Mouse (Mus musculus): Measurements from ENCODE around the gene Bend5. TPM values are rescaled to one million over a fixed set of nuclear protein-coding genes. Genes with fewer than 3 reads are reported as not detected.

The Bend5 gene
- total RNA-seq, 4 experiments from 2014 or later: 10.7 to 12.6 (median 11.8) TPM

DNA sequence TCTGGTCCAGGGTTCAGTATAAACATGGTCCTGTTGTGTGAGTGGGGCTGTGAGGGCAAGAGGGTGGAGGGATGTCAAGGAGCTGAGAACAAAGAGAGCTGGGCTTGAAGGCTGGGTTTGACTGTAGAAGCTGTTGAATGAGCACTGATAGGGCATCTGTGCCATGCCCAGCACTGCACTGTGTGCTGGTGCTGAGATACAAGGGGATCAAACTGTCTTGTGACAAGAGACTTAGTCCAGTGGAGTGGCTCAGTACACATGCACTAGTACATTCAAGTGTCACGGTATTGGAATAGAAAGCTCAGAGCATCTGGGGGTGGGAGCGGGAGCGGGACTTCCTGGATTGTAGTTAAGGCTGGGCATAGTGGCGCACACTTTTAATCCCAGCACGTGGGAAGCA lies 71.4 kb downstream of the Bend5 start:
- no peak for DNase-seq (ENCODE audit: low spot score in 2 of 2)

GRCm38 (mm10) chr4:111487233-111487843 lies 72.5 kb downstream of the Bend5 start:
- DNase-seq (ENCODE audit: low spot score in 2 of 2): no peak

DNA sequence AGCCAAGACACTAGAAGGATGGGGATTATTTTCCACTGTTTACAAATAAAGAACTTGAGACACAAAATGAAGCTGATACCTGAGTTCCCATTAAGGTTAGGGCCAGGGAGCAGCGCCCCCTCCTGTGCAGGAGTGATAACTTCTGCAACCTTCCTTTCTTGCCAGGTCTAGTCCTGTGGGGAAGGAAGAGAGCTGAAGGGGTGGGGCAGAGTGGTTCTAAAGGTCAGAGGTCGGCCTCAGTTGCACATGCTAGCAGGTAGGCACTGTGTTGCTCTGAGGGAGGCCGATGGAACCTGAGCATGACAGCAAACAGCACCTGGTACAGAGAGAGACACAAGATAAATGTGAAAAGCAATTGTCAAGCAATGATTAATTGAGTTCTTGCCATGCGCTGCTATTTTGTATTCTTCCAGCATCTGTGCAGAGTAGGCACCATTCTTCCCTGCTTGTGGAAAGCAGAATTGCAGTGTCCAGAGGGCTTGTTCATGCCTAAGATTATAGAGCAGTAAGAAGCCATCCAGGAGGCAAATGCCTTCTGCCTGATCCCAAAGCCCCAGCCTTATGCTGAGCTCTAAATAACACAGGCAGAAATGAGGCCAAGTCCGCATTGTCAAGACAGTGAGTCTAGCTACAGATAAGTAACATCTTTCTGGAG lies 79.1 kb downstream of the Bend5 start:
- DNase-seq (ENCODE audit: low spot score in 2 of 2): no peak

DNA sequence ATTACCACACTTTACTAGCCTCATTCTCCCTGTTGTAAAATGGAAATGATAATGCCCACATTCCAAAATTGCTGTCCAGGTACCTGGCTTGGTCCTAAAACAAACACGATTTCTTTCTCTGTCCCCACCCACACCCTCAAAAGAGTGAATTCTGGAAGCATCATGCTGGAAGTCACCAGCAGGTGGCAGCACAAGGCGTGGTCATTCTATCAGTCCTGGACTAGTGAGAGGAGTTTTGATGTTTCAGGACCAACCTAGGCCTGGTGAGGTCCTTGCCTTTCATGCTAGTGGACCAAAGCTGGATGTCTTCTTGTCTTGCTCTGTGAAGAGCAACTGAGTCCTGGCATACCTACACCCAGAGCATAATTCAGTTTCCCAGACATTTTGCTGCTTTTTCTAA lies 81.1 kb downstream of the Bend5 start:
- peak; percentile 47 to 82 for DNase-seq (ENCODE audit: low spot score in 2 of 2)

DNA sequence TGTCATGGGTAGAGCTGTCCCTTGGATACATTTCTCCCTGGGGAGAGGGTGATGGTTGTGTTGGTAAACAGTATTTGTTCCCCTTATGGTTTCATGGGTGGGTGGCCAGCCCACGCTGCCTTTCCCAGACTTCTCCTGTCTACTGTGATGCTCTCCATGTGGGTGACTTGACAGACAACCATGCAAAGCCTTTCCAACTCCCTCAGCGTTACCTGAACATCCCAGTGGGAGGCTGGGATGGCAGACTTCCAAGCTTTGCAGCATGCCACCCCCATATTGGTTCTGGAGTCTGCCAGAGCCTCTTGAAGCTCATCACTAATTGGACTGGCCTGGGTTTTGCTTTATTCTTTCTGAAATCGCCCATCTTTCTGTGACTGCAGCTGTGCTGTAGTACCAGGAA lies 83.9 kb downstream of the Bend5 start:
- DNase-seq (ENCODE audit: low spot score in 2 of 2): peak; percentile 75

- DNase-seq (ENCODE audit: low spot score in 2 of 2): no peak
Measured at GRCm38 (mm10) chr4:111501441-111501840, 86.6 kb downstream of the Bend5 start.

- DNase-seq (ENCODE audit: low spot score in 2 of 2): no peak
Measured at GRCm38 (mm10) chr4:111502965-111503727, 88.3 kb downstream of the Bend5 start.

- DNase-seq (ENCODE audit: low spot score in 2 of 2): no peak
Measured at GRCm38 (mm10) chr4:111504952-111505351, 90.1 kb downstream of the Bend5 start.
